Mouse (Mus musculus) cerebellum, adult 8-10 months (tissue): ENCODE data around the gene Gpc5.

Experiments
- DNase-seq: peaks from one replicate; pipeline ENCODE4 v3.0.0; 2022

Gpc5 gene

GRCm38 (mm10) chr14:115551996-115552395, 460.0 kb downstream of the Gpc5 start:
- DNase-seq, result no peak

DNA sequence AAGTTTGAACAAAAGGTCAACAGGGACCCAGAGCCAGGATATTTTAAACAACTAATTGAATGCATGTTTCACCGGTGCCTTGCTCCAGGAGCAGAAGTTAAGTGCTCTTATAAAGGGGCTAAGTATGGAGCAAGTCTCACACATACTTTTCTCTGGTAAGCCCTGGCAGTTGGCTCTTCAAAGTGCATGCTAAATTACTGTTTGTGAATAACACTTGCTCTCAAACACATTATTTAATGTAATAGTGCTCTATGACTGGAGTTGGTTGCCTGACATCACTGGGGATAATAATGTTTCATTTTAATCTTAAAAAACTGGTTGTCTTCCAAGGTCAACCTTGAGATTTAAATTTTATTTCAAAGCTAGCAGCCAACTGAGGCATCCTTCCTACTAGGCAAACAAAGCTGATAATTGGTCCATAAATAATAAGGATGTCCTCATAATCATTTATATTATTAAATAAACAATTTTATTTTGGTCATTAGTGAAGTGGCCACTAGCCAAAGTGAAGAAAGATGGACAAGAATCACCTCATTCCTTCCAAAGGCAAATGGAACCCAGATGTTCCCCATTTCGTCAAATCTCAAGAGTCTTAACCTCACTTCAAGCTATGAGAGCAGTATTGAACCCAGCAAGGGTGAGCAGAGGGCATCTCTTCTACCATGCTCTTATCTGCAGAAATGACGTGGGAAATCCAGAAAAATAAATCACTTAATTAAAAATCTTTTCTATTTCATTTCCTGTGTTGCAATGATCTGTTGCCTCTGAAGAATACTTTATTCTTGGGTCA, 488.6 kb downstream of the Gpc5 start:
- DNase-seq, result no peak

DNA sequence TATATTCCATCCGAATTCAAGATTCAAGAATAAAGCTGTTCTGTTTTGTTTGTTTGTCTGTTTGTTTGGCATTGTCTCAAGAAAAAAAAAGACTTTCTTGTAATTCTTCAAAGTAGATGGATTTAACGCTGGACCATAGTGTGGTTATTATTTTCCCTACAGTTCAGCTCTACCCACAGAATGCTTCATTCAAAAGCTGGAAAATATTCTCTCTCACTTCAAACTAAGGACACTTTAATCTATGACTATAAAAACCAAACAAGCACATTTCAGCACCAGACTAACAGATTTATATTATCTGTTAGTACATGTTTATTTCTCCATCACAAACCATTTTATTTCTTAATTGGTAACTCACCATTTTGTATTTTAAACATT, 489.2 kb downstream of the Gpc5 start:
- DNase-seq, result no peak

DNA sequence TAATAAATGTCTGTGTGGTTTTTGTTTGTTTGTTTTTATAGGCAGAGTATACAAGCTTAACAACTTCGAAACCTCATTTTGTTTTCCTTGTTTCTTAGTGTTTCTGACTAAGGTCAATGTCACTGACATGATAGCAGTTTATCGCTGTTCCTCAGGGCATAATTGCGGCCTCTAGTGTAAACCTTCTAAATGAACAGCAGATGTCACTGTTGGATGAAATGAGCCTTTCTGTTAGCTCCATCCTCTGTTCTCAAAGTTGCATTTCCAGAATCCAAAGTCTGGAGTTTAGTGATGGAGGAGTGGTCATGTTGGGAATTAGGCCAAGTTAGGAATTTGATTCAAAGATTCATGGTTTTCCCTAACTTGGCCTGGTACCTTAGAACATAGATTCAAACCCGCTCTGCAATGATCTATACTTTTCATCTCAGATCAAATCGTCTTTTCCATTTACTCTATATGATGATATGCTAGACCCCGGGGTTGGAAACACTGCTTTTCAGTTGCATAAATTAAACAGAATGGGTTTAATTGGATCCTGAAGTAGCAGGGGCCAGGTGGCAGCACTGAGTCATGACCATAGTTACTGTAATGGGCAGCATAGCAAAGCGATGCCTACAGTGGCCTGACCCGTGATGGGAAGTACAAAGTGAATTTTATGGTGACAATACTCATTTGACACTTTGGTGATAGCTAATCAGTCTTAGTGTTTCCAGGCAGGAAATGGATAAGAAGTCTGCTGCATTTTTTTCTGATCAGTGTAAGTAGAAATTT, 508.4 kb downstream of the Gpc5 start:
- DNase-seq, result no peak

DNA sequence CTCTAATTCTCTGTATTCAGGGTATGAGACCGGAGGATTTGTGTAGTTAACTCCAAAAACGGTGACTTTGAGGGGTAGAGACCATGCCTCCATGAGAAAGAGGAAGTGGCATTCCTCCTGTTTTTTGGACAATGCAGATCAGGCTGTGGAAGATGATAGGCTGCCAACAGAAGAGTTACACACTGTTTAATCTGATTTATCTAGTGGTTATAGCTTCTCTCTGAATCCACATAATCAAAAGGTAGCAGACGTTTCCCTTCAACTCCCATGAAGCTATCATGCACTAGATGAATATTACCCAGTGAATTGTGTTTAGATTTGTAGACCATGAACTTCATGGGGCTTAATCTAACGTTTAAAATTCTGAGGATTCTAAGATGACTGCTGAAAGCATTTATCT, 522.1 kb downstream of the Gpc5 start:
- no peak for DNase-seq

DNA sequence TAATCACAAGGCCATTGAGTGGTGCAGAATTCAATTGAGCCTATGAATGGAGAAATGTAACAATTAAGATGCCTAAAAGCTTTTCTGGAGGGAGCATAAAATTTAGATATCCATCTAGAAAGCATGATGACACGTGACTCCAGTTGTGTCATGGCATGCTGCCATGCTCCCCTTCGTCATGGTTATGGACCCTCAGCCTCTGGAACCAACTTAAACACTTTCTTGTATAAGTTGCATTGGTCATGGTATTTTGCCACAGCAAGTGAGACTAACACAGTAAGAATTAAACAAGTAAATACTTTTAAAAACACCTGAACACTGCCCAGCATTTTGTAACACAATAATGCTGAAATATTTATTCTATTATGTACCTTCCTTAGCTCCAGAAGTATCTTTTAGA, 524.3 kb downstream of the Gpc5 start:
- no peak for DNase-seq

- no peak for DNase-seq
These were observed 524.8 kb downstream of the Gpc5 start for GRCm38 (mm10) chr14:115616846-115617245.

DNA sequence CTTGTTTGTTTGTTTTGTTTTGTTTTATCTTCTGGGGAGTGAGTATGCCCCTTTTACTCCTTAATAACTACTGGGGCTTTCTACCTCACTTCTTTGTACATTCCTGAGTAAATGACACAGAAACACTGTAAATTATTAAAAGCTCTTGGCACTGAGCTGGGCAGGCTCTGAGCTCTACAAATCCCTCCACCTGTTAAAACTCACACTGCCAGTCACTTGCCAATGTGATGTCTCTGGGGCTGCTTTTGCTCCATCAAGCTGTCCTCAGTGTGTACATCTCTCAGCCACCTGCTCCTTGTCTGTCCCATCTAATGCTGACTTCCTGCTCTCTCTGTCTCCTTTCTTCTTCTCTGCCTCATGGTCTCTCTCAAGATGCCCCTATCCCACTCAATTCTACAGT, 528.5 kb downstream of the Gpc5 start:
- DNase-seq, result no peak

GRCm38 (mm10) chr14:115631160-115631898, 539.3 kb downstream of the Gpc5 start:
- no peak for DNase-seq

DNA sequence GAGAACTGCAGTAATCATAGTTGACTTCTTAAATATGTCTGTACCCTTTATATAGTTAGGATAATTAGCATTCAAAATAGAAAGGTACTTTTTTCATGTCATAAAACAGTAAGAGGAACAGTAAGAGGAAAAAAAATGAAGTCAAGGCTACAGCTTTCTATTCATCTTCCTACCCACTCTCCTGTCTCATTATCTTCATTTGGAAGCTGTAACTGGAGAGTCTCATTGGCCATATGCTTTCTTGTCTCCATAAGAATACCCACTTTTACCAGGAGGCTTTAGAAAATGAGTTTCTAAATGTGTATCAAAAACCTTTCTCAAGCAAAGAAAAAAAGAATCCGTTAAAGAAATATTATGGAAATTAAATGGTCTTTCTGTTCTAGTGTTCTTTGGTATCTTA, 541.3 kb downstream of the Gpc5 start:
- no peak for DNase-seq

DNA sequence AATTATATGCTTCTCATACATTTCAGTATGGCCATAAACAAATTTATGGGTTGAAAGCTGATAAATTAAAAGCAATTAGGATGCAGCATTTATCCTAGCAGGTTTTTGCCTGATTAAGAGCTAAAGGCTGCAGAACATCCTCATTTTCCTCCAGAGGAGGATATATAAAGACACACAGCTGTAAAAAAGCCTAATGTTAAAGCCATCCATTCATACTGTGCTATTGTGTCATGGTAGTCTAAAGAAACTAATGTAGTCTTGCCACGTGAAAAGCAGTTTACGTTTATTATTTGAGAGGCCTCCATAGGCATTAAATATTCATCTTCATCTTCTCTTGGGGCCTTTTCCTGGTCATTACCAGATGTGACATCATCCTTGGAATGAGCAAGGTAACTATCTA, 587.9 kb downstream of the Gpc5 start:
- DNase-seq, result no peak

GRCm38 (mm10) chr14:115746013-115746412, 654.0 kb downstream of the Gpc5 start:
- no peak for DNase-seq

GRCm38 (mm10) chr14:115760241-115760640, 668.2 kb downstream of the Gpc5 start:
- DNase-seq, result no peak

DNA sequence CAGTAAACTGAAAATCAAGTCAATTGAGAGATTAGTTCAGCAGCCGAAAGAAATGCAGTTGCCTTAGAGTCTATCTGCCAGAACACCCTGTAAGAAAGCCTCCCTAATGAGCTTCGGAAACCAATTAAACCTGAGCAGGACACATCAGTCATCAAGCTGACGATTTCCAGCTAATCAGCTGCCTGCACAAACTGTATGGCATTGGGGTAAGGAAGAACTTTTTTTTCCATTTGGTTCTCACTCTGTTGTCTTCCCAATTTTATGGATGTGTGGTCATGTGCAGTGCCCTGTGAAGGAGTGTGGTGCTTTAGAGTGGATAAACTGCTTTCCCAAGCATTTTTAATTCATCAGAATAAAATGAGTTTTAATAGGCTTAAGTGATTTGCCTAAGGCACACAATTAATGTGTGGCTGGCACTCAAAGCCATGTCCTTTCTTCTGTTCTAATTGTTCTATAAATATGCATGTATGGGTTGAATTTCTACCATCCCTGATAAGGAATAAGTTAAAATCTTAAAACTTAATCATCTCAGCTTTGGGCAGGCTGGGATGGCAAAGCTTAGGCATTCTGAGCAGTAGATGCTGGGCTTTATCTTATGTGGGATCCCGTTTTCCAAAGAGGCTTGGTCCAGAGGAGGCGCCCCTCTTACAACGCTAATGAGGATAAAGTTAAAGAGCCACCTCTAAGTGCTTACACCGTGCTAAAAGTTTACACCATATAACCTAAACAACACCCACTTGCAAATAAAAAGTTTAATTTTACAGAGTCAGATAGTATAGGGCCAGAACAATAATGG, 687.6 kb downstream of the Gpc5 start:
- DNase-seq, result no peak

DNA sequence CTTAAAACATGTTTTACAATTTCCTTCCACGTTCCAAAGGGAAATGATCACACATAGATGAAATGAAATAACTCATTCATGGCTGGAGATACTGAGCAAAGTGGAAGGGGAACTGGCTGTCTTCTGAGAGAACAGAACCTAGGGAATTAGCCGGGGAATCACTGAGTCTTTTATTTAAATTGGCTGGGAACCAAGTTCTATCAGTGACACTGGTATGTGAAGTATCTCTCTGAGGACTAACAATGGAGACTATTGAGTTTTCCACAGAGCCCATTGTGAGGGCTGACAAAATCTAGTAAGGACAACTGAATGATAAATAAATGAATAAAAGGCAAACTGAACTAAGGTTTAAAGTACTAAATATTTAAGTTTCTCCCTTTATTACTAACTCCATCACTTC, 712.7 kb downstream of the Gpc5 start:
- no peak for DNase-seq

- no peak for DNase-seq
These were observed 727.0 kb downstream of the Gpc5 start for GRCm38 (mm10) chr14:115819021-115819420.

- DNase-seq, result no peak
These were observed 729.6 kb downstream of the Gpc5 start for GRCm38 (mm10) chr14:115821657-115822056.

DNA sequence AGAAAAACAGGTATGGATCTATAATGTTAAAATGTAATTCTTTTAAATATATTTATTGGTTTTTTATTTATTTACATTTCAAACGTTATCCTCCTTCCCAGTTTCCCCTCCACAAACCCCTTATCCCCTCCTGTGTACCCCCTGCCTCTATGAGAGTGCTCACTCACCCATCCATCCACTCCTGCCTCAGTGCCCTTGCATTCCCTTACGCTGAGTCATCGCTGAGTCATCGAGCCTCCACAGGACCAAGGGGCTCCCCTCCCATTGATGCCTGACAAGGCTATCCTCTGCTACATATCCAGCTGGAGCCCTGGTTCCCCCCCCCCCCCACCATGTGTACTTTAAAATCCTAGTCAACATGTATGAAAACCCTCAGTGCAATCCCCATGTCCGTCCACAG, 738.5 kb downstream of the Gpc5 start:
- DNase-seq, result no peak

DNA sequence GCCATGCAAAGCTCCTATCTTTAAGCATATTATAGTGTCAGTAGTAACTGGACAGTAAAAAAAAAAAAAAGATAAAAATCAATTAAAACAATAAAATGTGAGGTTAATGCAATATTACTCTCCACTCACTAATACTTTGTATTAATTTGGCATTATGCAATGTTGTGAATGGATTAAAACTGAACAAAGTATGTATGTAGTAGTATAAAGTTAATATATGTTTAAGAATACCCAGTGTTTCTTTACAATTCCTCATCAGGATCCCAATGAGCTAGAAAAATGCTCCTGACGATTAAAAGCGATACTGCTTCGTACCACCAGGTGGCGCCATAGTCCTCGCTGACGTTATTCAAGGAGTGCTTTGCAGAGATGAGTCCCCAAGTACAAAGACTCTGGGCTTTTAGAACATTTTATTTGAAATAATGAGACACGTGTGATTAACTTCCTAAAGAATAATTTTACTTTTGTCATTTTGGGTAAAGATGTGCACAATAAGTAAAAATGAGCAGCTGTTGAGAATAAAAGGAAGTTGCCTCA, 739.3 kb downstream of the Gpc5 start:
- peak; percentile 23 for DNase-seq

GRCm38 (mm10) chr14:115831854-115832625, 740.0 kb downstream of the Gpc5 start:
- no peak for DNase-seq

DNA sequence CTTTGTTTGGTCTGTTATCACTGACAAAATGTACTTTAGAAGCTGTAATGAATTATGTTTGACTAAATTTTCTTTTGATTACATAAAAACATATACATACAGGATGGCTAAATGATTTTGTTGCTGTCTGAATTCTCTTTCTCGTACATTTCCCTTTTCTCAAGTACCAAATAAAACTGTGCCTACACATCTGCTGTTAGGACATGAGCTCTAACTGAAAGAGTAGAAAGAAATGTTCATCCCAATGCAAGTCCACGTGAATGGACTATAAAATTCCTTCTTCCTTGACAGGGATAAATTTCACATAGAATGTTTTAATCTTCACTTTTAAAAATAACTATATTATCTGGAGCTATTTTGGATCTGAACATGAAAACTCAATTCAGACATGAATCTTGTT, 751.8 kb downstream of the Gpc5 start:
- no peak for DNase-seq
